Mouse (Mus musculus) myocyte (in vitro differentiated cells): ENCODE measurements around the gene Sec14l1.

Experiments
- CEBPB ChIP-seq: IDR thresholded peaks from 2 replicates; pipeline ENCODE4 v1.6.1; 2011; ENCODE audit warnings: mild to moderate bottlenecking, moderate library complexity; ENCODE audit not compliant: poor library complexity, insufficient read depth, severe bottlenecking
- E2F4 ChIP-seq: IDR thresholded peaks from one replicate; pipeline ENCODE4 v1.6.1; 2011; ENCODE audit warnings: mild to moderate bottlenecking, control low read depth, moderate library complexity; ENCODE audit not compliant: insufficient read depth
- POLR2A ChIP-seq: IDR thresholded peaks from one replicate; pipeline ENCODE4 v1.6.1; 2011; ENCODE audit warnings: low read depth, mild to moderate bottlenecking, control low read depth, moderate library complexity; ENCODE audit not compliant: insufficient read length
- TCF12 ChIP-seq: IDR thresholded peaks from one replicate; pipeline ENCODE4 v1.6.1; 2011; ENCODE audit warnings: mild to moderate bottlenecking, control low read depth; ENCODE audit not compliant: poor library complexity, insufficient read depth, severe bottlenecking
- USF1 ChIP-seq: IDR thresholded peaks from one replicate; pipeline ENCODE4 v1.6.1; 2011; ENCODE audit warnings: low read depth, mild to moderate bottlenecking, control low read depth, moderate library complexity

DNA sequence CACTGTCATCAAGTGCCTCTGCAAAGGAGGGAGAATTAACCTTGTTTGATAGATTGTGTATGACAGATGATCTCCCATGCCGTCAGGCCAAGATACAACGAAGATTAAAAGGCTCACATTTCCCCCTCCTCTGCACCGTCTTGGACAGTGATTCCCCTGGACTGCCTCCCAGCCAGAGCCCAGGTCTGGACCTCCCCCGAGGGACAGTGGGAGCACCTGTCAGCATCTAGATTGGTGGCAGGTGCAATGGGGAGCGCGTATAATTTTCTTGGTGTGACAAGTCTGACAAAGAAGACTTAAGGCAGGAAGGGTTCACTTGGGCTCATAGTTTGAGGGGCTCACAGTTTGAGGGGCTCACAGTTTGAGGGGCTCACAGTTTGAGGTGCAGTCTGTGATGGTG is 48.8 kb downstream of the Sec14l1 start:
- TF ChIP-seq USF1 (no peak), POLR2A (no peak), E2F4 (no peak), TCF12 (no peak), CEBPB (no peak)
